Mouse (Mus musculus) spleen, adult 2 months (tissue): ENCODE data around the gene Tex29.

Experiments
- CTCF ChIP-seq: fragments of 200-500 bp; IDR thresholded peaks from 2 replicates; pipeline ENCODE4 v1.5.1; 2011; ENCODE audit warnings: mild to moderate bottlenecking, inconsistent platforms; ENCODE audit not compliant: insufficient read depth, insufficient read length, insufficient replicate concordance; ENCODE audit errors: extremely low read depth
- POLR2A ChIP-seq: fragments of 200-500 bp; IDR thresholded peaks from 2 replicates; pipeline ENCODE4 v1.6.1; 2011; ENCODE audit warnings: low read depth, low read length, inconsistent platforms

GRCm38 (mm10) chr8:11885881-11886699 lies 45.8 kb downstream of the Tex29 start:
- TF ChIP-seq POLR2A (no peak), CTCF (no peak)
